In the genomic region with DNA sequence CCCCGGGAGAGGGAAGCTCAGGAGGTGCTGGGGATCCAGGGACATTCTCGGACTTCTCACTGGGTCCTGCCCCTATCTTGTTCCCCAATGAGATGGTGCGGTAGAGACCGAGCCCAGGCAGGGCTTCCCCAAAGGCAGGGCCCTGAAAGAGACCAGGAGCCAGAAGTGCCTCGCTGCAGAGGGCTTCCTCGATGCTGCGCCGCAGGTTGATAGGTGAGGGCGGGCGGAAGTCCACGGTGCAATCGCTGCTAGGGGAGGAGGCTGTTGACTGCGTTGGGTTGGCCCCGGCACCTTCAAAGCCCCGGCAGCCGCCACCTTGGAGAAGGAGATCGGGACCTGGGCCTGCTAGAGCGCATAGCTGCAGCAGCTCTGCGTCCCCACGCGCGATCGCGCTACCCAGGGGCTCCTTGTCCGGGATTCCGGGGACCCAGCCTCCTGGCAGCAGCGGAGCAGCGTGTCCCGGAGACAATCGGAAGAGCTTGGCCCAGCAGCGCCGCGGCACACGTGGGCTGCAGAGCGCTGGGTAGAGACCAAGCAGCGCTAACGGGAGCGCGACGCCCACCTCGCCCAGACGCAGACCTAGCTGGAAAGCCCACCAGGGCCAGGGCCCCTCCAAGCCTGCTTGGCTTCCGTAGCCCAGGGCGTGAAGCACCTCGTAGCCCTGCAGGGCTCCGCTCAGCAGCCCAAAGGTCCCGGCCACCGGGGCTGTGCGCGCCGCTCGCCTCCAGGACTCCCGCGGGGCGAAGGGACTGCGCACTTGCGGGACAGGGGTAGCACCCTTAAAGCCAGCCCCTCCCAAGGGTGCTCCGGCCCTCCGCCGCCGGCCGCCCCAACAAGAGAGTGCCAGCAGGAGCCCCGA, we compare ENCODE assay signal across 8 mouse cellular contexts. TPM values are rescaled to one million over a fixed set of nuclear protein-coding genes. Genes with fewer than 3 reads are reported as not detected.
A peak's percentile ranks its signal among the peaks of the same experiment; 100 is the strongest.
DNase-seq lines count a peak whose midpoint lies in the region; ATAC-seq lines count a peak whose summit lies in the region.

No protein-coding gene starts in this region.

- WGBS in heart, embryonic 13.5 days: 1% methylated on average over 63 of the region's 63 CpGs
- under 1% methylated on average over 63 of the region's 63 CpGs for WGBS in midbrain, embryonic 10.5 days
- under 1% methylated on average over 63 of the region's 63 CpGs for WGBS in stomach, embryonic 15.5 days

- peak; percentile 31 for DNase-seq in urinary bladder, adult 2 months (ENCODE audit: low spot score)
- no peak for DNase-seq in urinary bladder, postnatal 14 days (ENCODE audit: low spot score)
- peak; percentile 48 to 57 for DNase-seq in cerebellum, postnatal 10 days
- peak; percentile 17 for DNase-seq in kidney, postnatal 14 days
- DNase-seq in midbrain, embryonic 10.5 days (ENCODE audit: low spot score): peak; percentile 66
- no peak for DNase-seq in right cerebral cortex, adult 18-20 months

- no peaks in the 10 kb centered on the region for H3K36me3 ChIP-seq in heart, embryonic 13.5 days
- H3K36me3 ChIP-seq in midbrain, embryonic 10.5 days: no peaks in the 10 kb centered on the region
- no peaks in the 10 kb centered on the region for H3K36me3 ChIP-seq in stomach, embryonic 15.5 days

- peak; percentile 47 for ATAC-seq in heart, embryonic 13.5 days (ENCODE audit: extremely low read depth, insufficient number of reproducible peaks, low FRiP score, low TSS enrichment)
- ATAC-seq in stomach, embryonic 15.5 days (ENCODE audit: insufficient read depth, low FRiP score, low read depth): peak; percentile 54

- H3K4me1 ChIP-seq in heart, embryonic 13.5 days: peaks cover 23% of the 10 kb centered on the region
- peaks cover 36% of the 10 kb centered on the region for H3K4me1 ChIP-seq in midbrain, embryonic 10.5 days
- H3K4me1 ChIP-seq in stomach, embryonic 15.5 days: peaks cover 13% of the 10 kb centered on the region

- no peaks in the 10 kb centered on the region for H3K9me3 ChIP-seq in heart, embryonic 13.5 days
- H3K9me3 ChIP-seq in midbrain, embryonic 10.5 days (replicated peaks): no peaks in the 10 kb centered on the region
- no peaks in the 10 kb centered on the region for H3K9me3 ChIP-seq in stomach, embryonic 15.5 days

- no peak overlapping the region for H3K27ac ChIP-seq in heart, embryonic 13.5 days (replicated peaks)
- peak overlapping the region; percentile 84 for H3K27ac ChIP-seq in midbrain, embryonic 10.5 days (replicated peaks)
- no peak overlapping the region for H3K27ac ChIP-seq in stomach, embryonic 15.5 days

- peak overlapping the region; percentile 71 for H3K9ac ChIP-seq in heart, embryonic 13.5 days
- H3K9ac ChIP-seq in stomach, embryonic 15.5 days: peak overlapping the region; percentile 43; the same call in 1 of the 2 replicates

- peaks cover 93% of the 10 kb centered on the region for H3K27me3 ChIP-seq in heart, embryonic 13.5 days (replicated peaks)
- peaks cover 96% of the 10 kb centered on the region for H3K27me3 ChIP-seq in midbrain, embryonic 10.5 days (ENCODE audit: low read depth, poor library complexity, severe bottlenecking)
- peaks cover 62% of the 10 kb centered on the region for H3K27me3 ChIP-seq in stomach, embryonic 15.5 days (replicated peaks)

- H3K4me2 ChIP-seq in heart, embryonic 13.5 days: peak overlapping the region; percentile 78
- H3K4me2 ChIP-seq in stomach, embryonic 15.5 days: peak overlapping the region; percentile 100

- peak overlapping the region; percentile 54 for H3K4me3 ChIP-seq in heart, embryonic 13.5 days
- H3K4me3 ChIP-seq in midbrain, embryonic 10.5 days: peak overlapping the region; percentile 69
- peak overlapping the region; percentile 51 for H3K4me3 ChIP-seq in stomach, embryonic 15.5 days (replicated peaks)

RNA-seq across cellular contexts. Expression of a gene that starts 5.5 kb away (rescaled TPM):
- 30.5 and 37.1 TPM in 2 replicates for polyA plus RNA-seq in urinary bladder, adult 2 months (2012; rRNA removed)
- polyA plus RNA-seq in heart, embryonic 13.5 days (2015; fragmentation: Nextera tagmentation; extraction: Ambion mirVana): 23.4 and 26.2 TPM in 2 replicates
- 51.6 and 54.9 TPM in 2 replicates for polyA plus RNA-seq in midbrain, embryonic 10.5 days (2016; fragmentation: Nextera tagmentation; extraction: Ambion mirVana)
- polyA plus RNA-seq in stomach, embryonic 15.5 days (2015; fragmentation: Nextera tagmentation; extraction: Ambion mirVana): 27.6 and 28.1 TPM in 2 replicates

RNA-seq across cellular contexts. Expression of a gene that starts 9.1 kb away (rescaled TPM):
- 0.41 and 0.52 TPM in 2 replicates for polyA plus RNA-seq in urinary bladder, adult 2 months (2012; rRNA removed)
- 1.5 and 2.4 TPM in 2 replicates for polyA plus RNA-seq in heart, embryonic 13.5 days (2015; fragmentation: Nextera tagmentation; extraction: Ambion mirVana)
- 0.83 and 1.1 TPM in 2 replicates for polyA plus RNA-seq in midbrain, embryonic 10.5 days (2016; fragmentation: Nextera tagmentation; extraction: Ambion mirVana)
- polyA plus RNA-seq in stomach, embryonic 15.5 days (2015; fragmentation: Nextera tagmentation; extraction: Ambion mirVana): 0.58 and 0.68 TPM in 2 replicates

RNA-seq across cellular contexts. Expression of a gene that starts 45.9 kb away (rescaled TPM):
- 29.6 and 33.9 TPM in 2 replicates for polyA plus RNA-seq in urinary bladder, adult 2 months (2012; rRNA removed)
- 34.7 and 36.6 TPM in 2 replicates for polyA plus RNA-seq in heart, embryonic 13.5 days (2015; fragmentation: Nextera tagmentation; extraction: Ambion mirVana)
- polyA plus RNA-seq in midbrain, embryonic 10.5 days (2016; fragmentation: Nextera tagmentation; extraction: Ambion mirVana): 45.6 and 53.5 TPM in 2 replicates
- polyA plus RNA-seq in stomach, embryonic 15.5 days (2015; fragmentation: Nextera tagmentation; extraction: Ambion mirVana): 45.8 and 46.0 TPM in 2 replicates

Comparison
In these comparisons a context has a peak if more than half of its experiments do, and no peak if none do; other contexts are left out.
1. DNase-seq: peak in urinary bladder, adult 2 months (single experiment), cerebellum, postnatal 10 days (2 of 2), kidney, postnatal 14 days (single experiment) and midbrain, embryonic 10.5 days (single experiment); none in urinary bladder, postnatal 14 days (single experiment) and right cerebral cortex, adult 18-20 months (single experiment).
2. Peak in every context shown above with its lines, with median percentiles within 50 percentile points of each other: H3K4me3 ChIP-seq.